Mouse (Mus musculus) kidney, embryonic 14.5 days (tissue): Measurements from ENCODE around the gene Psmd6. TPM values are rescaled to one million over a fixed set of nuclear protein-coding genes. Genes with fewer than 3 reads are reported as not detected.

ENCODE experiments used
- ATAC-seq: fragments of 200-750 bp; cut with Nextera tagmentation; 2 replicates; pipeline ENCODE4 v1.8.0; 2017; ENCODE audit warnings: moderate number of reproducible peaks, mild to moderate bottlenecking, moderate TSS enrichment, moderate library complexity; ENCODE audit not compliant: low FRiP score, low TSS enrichment
- H3K27ac ChIP-seq: fragments of 300-500 bp; sonication (generic); 2 replicates; pipeline ENCODE4 v1.5.1; 2014; ENCODE audit warnings: low read depth, mild to moderate bottlenecking, low read length, moderate library complexity, mixed read lengths
- H3K27me3 ChIP-seq: fragments of 300-500 bp; sonication (generic); 2 replicates; pipeline ENCODE4 v1.6.1; 2014; ENCODE audit warnings: mild to moderate bottlenecking, low read length; ENCODE audit not compliant: control insufficient read depth, insufficient read depth
- H3K36me3 ChIP-seq: fragments of 300-500 bp; sonication (generic); 2 replicates; pipeline ENCODE4 v1.6.1; 2014; ENCODE audit warnings: low read length, mixed read lengths; ENCODE audit not compliant: control insufficient read depth, insufficient read depth
- H3K4me1 ChIP-seq: fragments of 300-500 bp; sonication (generic); 2 replicates; pipeline ENCODE4 v1.6.1; 2014; ENCODE audit warnings: low read length, mixed read lengths; ENCODE audit not compliant: control insufficient read depth, insufficient read depth
- H3K4me2 ChIP-seq: fragments of 300-500 bp; sonication (generic); replicated peaks from 2 replicates; pipeline ENCODE4 v1.6.1; 2014; ENCODE audit warnings: low read depth, mild to moderate bottlenecking, low read length
- H3K4me3 ChIP-seq: fragments of 300-500 bp; sonication (generic); 2 replicates; pipeline ENCODE4 v1.5.1; 2014; ENCODE audit warnings: mild to moderate bottlenecking, low read length
- H3K9ac ChIP-seq: fragments of 300-500 bp; sonication (generic); 2 replicates; pipeline ENCODE4 v1.6.1; 2014; ENCODE audit warnings: low read depth, mild to moderate bottlenecking, low read length, moderate library complexity
- H3K9me3 ChIP-seq: fragments of 300-500 bp; sonication (generic); 2 replicates; pipeline ENCODE4 v1.6.1; 2016; ENCODE audit warnings: low read length; ENCODE audit not compliant: control insufficient read depth
- WGBS: fragments of 180-500 bp; shearing (Covaris S2); extraction: QIAGEN DNeasy Blood & Tissue Kit; methylation state at CpG from one replicate; pipeline ENCODE4 v1.1.7; 2014; 5-methylcytosine and 5-hydroxymethylcytosine counted together
- polyA plus RNA-seq: library from polyadenylated mRNA; unstranded; fragments of >200 nt; fragmentation: Nextera tagmentation; extraction: Ambion mirVana; gene quantifications from 2 replicates; pipeline ENCODE4 v1.2.1, GENCODE M21; 2014

Psmd6 gene
- polyA plus RNA-seq, 1 experiment from 2014 or later: 248 TPM

DNA sequence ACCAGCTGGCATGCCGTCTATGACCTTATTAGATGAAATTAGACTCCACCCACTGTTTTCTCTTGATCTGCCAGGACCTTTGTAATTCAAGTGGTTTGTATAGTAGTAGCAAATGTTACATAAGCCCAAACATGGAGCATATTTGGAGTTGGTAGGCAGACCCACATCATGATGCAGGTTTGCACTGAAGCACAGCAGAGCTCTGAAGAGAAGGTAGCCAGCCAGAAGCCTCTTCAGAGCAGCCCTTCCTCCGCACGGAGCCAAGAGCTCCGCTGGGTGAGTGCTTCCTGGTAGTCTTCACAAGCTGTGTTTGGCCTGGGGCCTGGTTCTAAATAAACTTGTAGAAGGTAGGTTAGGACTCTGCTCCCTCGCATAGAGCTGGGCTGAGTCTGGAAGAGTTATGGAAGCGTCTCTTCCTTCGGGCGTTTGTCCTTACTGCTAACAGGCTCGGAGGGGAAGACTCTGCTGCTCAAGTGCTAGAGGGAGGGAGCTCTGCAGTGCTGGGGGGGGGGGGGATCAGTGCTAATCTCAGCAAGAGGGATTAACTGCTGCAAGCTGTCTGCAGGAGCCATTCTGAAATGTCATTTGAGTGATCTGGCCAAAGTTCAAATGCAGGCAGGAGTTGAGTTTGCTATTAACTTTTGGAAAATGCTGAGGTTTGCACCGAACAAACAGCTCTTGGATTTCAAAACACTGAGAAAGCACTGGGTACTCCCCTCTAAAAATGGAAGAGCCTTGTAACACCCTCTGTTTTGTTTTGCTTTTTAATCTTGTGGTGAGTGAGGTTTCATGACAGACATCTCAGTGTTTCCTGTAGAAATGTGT lies 52.9 kb downstream of the Psmd6 start:
- H3K27ac ChIP-seq: peak overlapping the region; percentile 43; the same call in 1 of the 2 replicates

DNA sequence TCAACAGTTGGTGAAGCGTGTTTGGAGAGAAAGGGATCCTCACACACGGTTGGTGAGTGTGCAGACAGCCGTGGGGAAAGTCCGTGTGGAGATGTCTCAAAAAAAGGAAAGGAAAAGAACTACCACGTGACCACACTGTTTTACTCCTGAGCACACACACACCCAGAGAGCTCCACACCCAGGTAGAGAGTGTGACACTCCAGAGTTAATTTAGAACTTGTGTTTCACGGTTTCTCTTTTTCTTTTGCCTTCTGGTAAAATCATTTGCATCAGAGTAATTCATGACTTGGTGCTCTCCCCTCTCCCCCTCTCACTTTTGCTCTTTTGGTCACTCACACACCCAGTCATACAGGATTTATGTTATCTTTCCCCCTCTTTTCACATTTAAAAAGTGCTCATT lies 54.5 kb downstream of the Psmd6 start:
- Histone ChIP-seq H3K9ac (no peak overlapping the region), H3K4me3 (no peak overlapping the region), H3K27me3 (no peaks in the 10 kb centered on the region), H3K27ac (no peak overlapping the region), H3K4me2 (no peak overlapping the region), H3K4me1 (0 out of 2 replicates have a peak, but pooled peaks cover 10% of the 10 kb centered on the region), H3K9me3 (no peaks in the 10 kb centered on the region), H3K36me3 (peaks cover 2% of the 10 kb centered on the region; the same call in 1 of the 2 replicates)
- WGBS: 69% methylated on average over 6 of the region's 6 CpGs
- no peak for ATAC-seq

More for the DNA sequence above, 52.9 kb downstream of the Psmd6 start:
- Histone ChIP-seq H3K36me3 (peaks cover 2% of the 10 kb centered on the region; the same call in 1 of the 2 replicates), H3K4me2 (no peak overlapping the region; the same call in 1 of the 2 replicates), H3K9me3 (no peaks in the 10 kb centered on the region), H3K27me3 (no peaks in the 10 kb centered on the region), H3K4me3 (no peak overlapping the region), H3K4me1 (0 out of 2 replicates have a peak, but pooled peaks cover 10% of the 10 kb centered on the region), H3K9ac (no peak overlapping the region)
- WGBS: 31% methylated on average over 10 of the region's 10 CpGs
- peak; percentile 58 for ATAC-seq

DNA sequence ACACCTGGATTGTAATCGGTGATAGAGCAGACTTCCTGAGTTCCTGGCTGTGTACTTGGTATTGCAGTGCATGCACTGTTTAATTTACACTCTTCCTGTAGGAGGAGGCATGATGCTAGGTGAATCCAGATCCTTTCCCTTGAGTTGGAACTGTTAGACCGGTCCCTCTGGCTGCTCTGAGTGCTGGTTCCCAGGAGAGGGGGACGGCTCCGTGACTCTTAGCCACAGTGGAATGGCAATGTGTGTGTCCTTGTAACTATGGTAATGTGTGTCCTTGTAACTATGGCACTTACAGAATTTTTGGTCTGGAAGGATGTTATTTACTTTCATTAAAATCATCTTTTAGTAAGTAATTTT lies 55.7 kb downstream of the Psmd6 start:
- WGBS: 73% methylated on average over 4 of the region's 4 CpGs
- no peak for ATAC-seq

DNA sequence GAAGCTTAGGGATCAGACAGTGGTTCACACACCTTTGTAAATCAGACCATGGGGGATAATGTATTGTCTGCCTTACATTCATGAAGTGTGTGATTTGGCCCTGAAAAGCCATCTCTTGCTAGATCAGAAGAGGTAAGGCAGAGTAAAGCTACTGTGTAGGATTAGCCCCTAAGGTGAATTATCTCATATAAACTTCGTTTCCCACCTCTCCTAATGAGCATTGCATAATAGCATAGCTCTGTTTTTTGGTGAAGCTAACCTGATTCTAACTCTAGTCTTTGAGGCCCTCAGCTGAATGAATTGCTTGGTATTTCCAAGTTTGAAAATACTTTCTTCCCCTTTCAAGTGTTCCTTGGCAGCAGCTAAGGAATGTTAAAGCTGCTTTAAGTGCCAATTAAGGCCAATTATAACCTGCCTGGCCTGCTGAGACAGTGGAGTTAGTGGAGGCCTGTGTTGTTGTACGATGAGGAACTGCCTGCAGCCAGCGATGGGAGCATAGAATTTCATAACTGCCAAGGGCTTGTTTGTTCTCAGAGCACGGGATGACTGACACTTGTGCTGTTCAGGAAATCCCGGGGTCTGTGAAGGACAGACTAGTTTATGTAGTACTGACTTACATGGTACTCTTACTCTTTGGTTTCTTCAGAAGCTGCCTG lies 56.2 kb downstream of the Psmd6 start:
- WGBS: 41% methylated on average over 5 of the region's 5 CpGs
- no peaks in the 10 kb centered on the region for H3K36me3 ChIP-seq
- H3K9me3 ChIP-seq: no peaks in the 10 kb centered on the region
- 0 out of 2 replicates have a peak, but pooled peaks cover 10% of the 10 kb centered on the region for H3K4me1 ChIP-seq
- H3K27me3 ChIP-seq: no peaks in the 10 kb centered on the region
- no peak for ATAC-seq
- H3K27ac ChIP-seq: no peak overlapping the region
- H3K4me3 ChIP-seq: no peak overlapping the region
- H3K9ac ChIP-seq: no peak overlapping the region
- H3K4me2 ChIP-seq: no peak overlapping the region

More for the DNA sequence above, 55.7 kb downstream of the Psmd6 start:
- Histone ChIP-seq H3K4me2 (no peak overlapping the region), H3K4me1 (0 out of 2 replicates have a peak, but pooled peaks cover 10% of the 10 kb centered on the region), H3K36me3 (peaks cover 2% of the 10 kb centered on the region; the same call in 1 of the 2 replicates), H3K9me3 (no peaks in the 10 kb centered on the region), H3K27me3 (no peaks in the 10 kb centered on the region), H3K9ac (no peak overlapping the region), H3K27ac (no peak overlapping the region), H3K4me3 (no peak overlapping the region)

DNA sequence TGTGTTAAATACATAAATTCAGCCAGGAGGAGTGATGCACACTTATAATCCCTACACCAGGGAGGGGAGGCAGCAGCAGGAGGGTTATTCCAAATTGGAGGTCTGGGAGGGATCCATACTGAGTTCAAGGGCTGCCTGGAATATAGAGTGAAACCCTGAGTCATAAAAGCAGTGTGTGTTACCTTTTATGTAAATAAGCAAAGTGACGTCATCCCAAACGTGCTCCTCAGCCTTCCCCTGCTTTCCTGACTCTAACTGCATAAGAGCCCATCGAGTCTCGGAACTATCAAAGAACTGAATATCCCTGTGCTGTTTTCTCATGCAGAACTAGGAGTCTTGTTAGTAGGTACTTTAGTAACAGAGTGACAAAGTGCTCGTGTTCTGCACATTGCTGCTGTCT lies 57.4 kb downstream of the Psmd6 start:
- Histone ChIP-seq H3K27ac (no peak overlapping the region), H3K4me1 (0 out of 2 replicates have a peak, but pooled peaks cover 10% of the 10 kb centered on the region), H3K27me3 (no peaks in the 10 kb centered on the region), H3K4me2 (no peak overlapping the region), H3K9me3 (no peaks in the 10 kb centered on the region), H3K4me3 (no peak overlapping the region), H3K36me3 (peaks cover 3% of the 10 kb centered on the region; the same call in 1 of the 2 replicates), H3K9ac (no peak overlapping the region)
- 65% methylated on average over 5 of the region's 5 CpGs for whole genome bisulfite sequencing
- ATAC-seq: no peak

DNA sequence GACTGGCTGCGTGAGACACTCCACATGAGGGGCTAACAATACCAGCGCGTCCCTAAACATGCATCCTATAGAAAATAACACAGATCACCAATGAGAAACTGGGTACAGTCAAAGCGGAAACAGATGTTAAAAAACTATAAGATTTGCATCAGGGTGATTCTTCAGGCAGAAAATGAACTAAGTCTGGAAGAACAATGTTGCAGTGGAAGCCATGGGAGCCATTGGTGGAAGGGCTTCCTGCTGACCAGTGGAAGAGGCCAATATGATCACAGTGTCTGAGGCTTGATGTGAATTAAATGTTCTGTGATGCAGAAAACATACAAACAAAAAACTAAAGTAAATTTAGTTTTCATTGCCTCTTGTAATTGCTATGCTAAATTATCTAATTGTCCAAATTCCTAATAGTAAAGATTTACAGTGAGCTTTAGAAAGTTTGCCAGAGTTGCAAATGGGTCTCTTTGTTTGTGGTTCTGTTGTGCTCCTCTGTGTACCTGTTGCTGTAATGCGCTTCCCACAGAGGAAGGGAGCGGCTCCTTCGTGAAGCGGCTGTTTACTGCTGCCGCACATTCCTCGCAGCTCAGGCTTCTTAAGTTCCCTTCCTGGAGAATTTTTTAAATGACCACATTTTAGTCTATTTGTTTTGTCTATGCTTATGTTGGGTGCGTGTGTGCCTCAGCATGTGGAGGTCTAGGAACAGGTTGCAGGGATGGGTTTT lies 58.1 kb downstream of the Psmd6 start:
- no peak overlapping the region for H3K27ac ChIP-seq
- no peak overlapping the region for H3K9ac ChIP-seq
- 0 out of 2 replicates have a peak, but pooled peaks cover 5% of the 10 kb centered on the region for H3K4me1 ChIP-seq
- H3K36me3 ChIP-seq: peaks cover 5% of the 10 kb centered on the region; the same call in 1 of the 2 replicates
- H3K27me3 ChIP-seq: no peaks in the 10 kb centered on the region
- H3K9me3 ChIP-seq: no peaks in the 10 kb centered on the region
- H3K4me3 ChIP-seq: no peak overlapping the region
- no peak overlapping the region for H3K4me2 ChIP-seq
- no peak for ATAC-seq
- WGBS: 84% methylated on average over 11 of the region's 11 CpGs

Other genes starting within 250 kb of the Psmd6 start
- not detected in 2 replicates for gene Gm281, start 206.5 kb downstream of the Psmd6 start, polyA plus RNA-seq
- gene Atxn7, start 159.5 kb downstream of the Psmd6 start, polyA plus RNA-seq: 6.3 and 7.1 TPM in 2 replicates
- gene Thoc7, start 159.1 kb downstream of the Psmd6 start, polyA plus RNA-seq: 211 and 296 TPM in 2 replicates
- gene Olfr720, start 65.9 kb upstream of the Psmd6 start, polyA plus RNA-seq: not detected in 2 replicates
- gene Olfr31, start 201.8 kb upstream of the Psmd6 start, polyA plus RNA-seq: not detected in 2 replicates
- gene Il3ra, start 225.3 kb upstream of the Psmd6 start, polyA plus RNA-seq: 4.0 and 4.1 TPM in 2 replicates